In genomic region chr13:72301841-72302240, GRCm38 (mm10) we compare ENCODE assay signal across 11 mouse cellular contexts.
DNase-seq lines count a peak whose midpoint lies in the region; ATAC-seq and TF ChIP-seq lines count a peak whose summit lies in the region.
"Had no signal": no experiment of that assay in that cellular context is flagged by ENCODE, and none has a peak within 500 bp of the region (broad histone marks: within the 10 kb centered on the region; RNA-seq: fewer than 3 reads in every experiment).

No protein-coding gene starts in this region.

- no peak for DNase-seq in heart, postnatal 0 days (ENCODE audit: low spot score)
- no peak for DNase-seq in heart, adult 2 months
- peak; percentile 6 for DNase-seq in brain, adult 2 months (ENCODE audit: low read depth, low spot score)
- no peak for DNase-seq in hindbrain, embryonic 14.5 days (ENCODE audit: low spot score)
- DNase-seq in lung, postnatal 4 days, result peak; percentile 15 to 39
- no peak for DNase-seq in left cerebral cortex, adult 2 months (ENCODE audit: extremely low spot score in 1 of 2, low spot score in 2 of 2)
- no peak for DNase-seq in testis, postnatal 10 days (ENCODE audit: low spot score)
- no peak for DNase-seq in adipocyte (ENCODE audit: low spot score)
- DNase-seq: heart, postnatal 36 days; right cerebral cortex, postnatal 14 days had no signal

- peaks cover 15% of the 10 kb centered on the region; the same call in 1 of the 2 replicates for H3K27me3 ChIP-seq in heart, postnatal 0 days (ENCODE audit: control insufficient read depth, insufficient read depth, low read length)
- H3K27me3 ChIP-seq in heart, adult 2 months (ENCODE audit: control insufficient read depth, insufficient read depth, low read length), result no peaks in the 10 kb centered on the region
- H3K27me3 ChIP-seq in hindbrain, embryonic 14.5 days (ENCODE audit: control insufficient read depth, insufficient read depth, low read length), result peaks cover 29% of the 10 kb centered on the region
- H3K27me3 ChIP-seq: liver, embryonic 12.5 days had no signal

- TF ChIP-seq CTCF in heart, postnatal 0 days (IDR thresholded peaks at IDR 0.05; ENCODE audit: low read depth), result no peak
- TF ChIP-seq CTCF in heart, adult 2 months (IDR thresholded peaks at IDR 0.05), result no peak
- TF ChIP-seq CTCF in left cerebral cortex, adult 2 months (IDR thresholded peaks at IDR 0.05), result no peak

- ATAC-seq in heart, postnatal 0 days (ENCODE audit: insufficient read depth, low read depth), result no peak
- no peak for ATAC-seq in hindbrain, embryonic 14.5 days (ENCODE audit: low FRiP score)
- ATAC-seq: liver, embryonic 12.5 days had no signal

- no peaks in the 10 kb centered on the region for H3K36me3 ChIP-seq in heart, postnatal 0 days (replicated peaks; ENCODE audit: control insufficient read depth, insufficient read depth, low read length)
- no peaks in the 10 kb centered on the region for H3K36me3 ChIP-seq in heart, adult 2 months (ENCODE audit: control insufficient read depth, insufficient read depth, low read length)
- H3K36me3 ChIP-seq in hindbrain, embryonic 14.5 days (replicated peaks; ENCODE audit: control insufficient read depth, insufficient read depth), result no peaks in the 10 kb centered on the region
- H3K36me3 ChIP-seq: liver, embryonic 12.5 days had no signal

- TF ChIP-seq POLR2A in heart, adult 2 months (IDR thresholded peaks at IDR 0.05; ENCODE audit: insufficient read depth, low read depth, low read length), result no peak

- no peaks in the 10 kb centered on the region for H3K4me1 ChIP-seq in heart, postnatal 0 days (ENCODE audit: control insufficient read depth, insufficient read depth)
- no peaks in the 10 kb centered on the region for H3K4me1 ChIP-seq in heart, adult 2 months (ENCODE audit: control insufficient read depth, insufficient read depth, low read length)
- H3K4me1 ChIP-seq in hindbrain, embryonic 14.5 days (replicated peaks; ENCODE audit: control insufficient read depth, insufficient read depth, low read length), result peaks cover 40% of the 10 kb centered on the region
- H3K4me1 ChIP-seq: liver, embryonic 12.5 days had no signal

- peak overlapping the region; percentile 31; the same call in 1 of the 2 replicates for H3K4me2 ChIP-seq in heart, postnatal 0 days (ENCODE audit: low read depth, low read length)
- H3K4me2 ChIP-seq in hindbrain, embryonic 14.5 days (replicated peaks), result peak overlapping the region; percentile 42
- H3K4me2 ChIP-seq: liver, embryonic 12.5 days had no signal

- H3K9me3 ChIP-seq in heart, postnatal 0 days (replicated peaks; ENCODE audit: control insufficient read depth, low read length), result no peaks in the 10 kb centered on the region
- no peaks in the 10 kb centered on the region for H3K9me3 ChIP-seq in hindbrain, embryonic 14.5 days (ENCODE audit: control insufficient read depth, low read length)
- H3K9me3 ChIP-seq: liver, embryonic 12.5 days had no signal

- H3K4me3 ChIP-seq in heart, postnatal 0 days (ENCODE audit: low read depth, low read length), result 0 out of 2 replicates have a peak overlapping the region, but pooled peaks have one; percentile 8
- H3K4me3 ChIP-seq in heart, adult 2 months, result no peak overlapping the region
- no peak overlapping the region for H3K4me3 ChIP-seq in hindbrain, embryonic 14.5 days (replicated peaks; ENCODE audit: low read length)
- H3K4me3 ChIP-seq in left cerebral cortex, adult 2 months, result no peak overlapping the region
- H3K4me3 ChIP-seq: liver, embryonic 12.5 days had no signal

- no peak overlapping the region for H3K27ac ChIP-seq in heart, postnatal 0 days (ENCODE audit: low read depth)
- H3K27ac ChIP-seq in heart, adult 2 months, result no peak overlapping the region
- H3K27ac ChIP-seq in hindbrain, embryonic 14.5 days, result peak overlapping the region; percentile 12
- H3K27ac ChIP-seq in left cerebral cortex, adult 2 months, result no peak overlapping the region
- H3K27ac ChIP-seq: liver, embryonic 12.5 days had no signal

- no peak overlapping the region for H3K9ac ChIP-seq in heart, postnatal 0 days (replicated peaks; ENCODE audit: low read depth, low read length)
- no peak overlapping the region for H3K9ac ChIP-seq in heart, adult 2 months (ENCODE audit: low read depth, low read length)
- H3K9ac ChIP-seq in hindbrain, embryonic 14.5 days, result peak overlapping the region; percentile 20; the same call in 1 of the 2 replicates
- H3K9ac ChIP-seq: liver, embryonic 12.5 days had no signal

- no peak for TF ChIP-seq EP300 in heart, postnatal 0 days (IDR thresholded peaks at IDR 0.05; ENCODE audit: low read depth)
- TF ChIP-seq EP300 in heart, adult 2 months (IDR thresholded peaks at IDR 0.05; ENCODE audit: insufficient read depth, low read depth, low read length), result no peak

- intact Hi-C loops in heart, adult 2 months (cut with DNase I), result no loop called here
- intact Hi-C loops in left cerebral cortex, adult 2 months (cut with DNase I), result loop anchor here (2.0 kb wide), 1 partner anchor 341 kb away; no protein-coding TSS in a partner anchor

- H3K79me2 ChIP-seq in heart, adult 2 months (replicated peaks; ENCODE audit: control insufficient read depth, insufficient read depth, low read length), result no peaks in the 10 kb centered on the region

- WGBS in heart, postnatal 0 days, result 67% methylated on average over 15 of the region's 15 CpGs
- 46% methylated on average over 15 of the region's 15 CpGs for WGBS in heart, adult 2 months
- WGBS in hindbrain, embryonic 14.5 days, result 34% methylated on average over 15 of the region's 15 CpGs

Comparison
In these comparisons a context has a peak if more than half of its experiments do, and no peak if none do; other contexts are left out.
1. DNase-seq: peak in brain, adult 2 months (single experiment) and lung, postnatal 4 days (2 of 2); none in heart, postnatal 0 days (single experiment), heart, adult 2 months (0 of 2), hindbrain, embryonic 14.5 days (single experiment), left cerebral cortex, adult 2 months (0 of 2), testis, postnatal 10 days (single experiment) and adipocyte (single experiment).